Mouse (Mus musculus): Measurements from ENCODE around the gene Sipa1l3. TPM values are rescaled to one million over a fixed set of nuclear protein-coding genes. Genes with fewer than 3 reads are reported as not detected.
A peak's percentile ranks its signal among the peaks of the same experiment; 100 is the strongest.

Gene Sipa1l3
- polyA plus RNA-seq, 1 experiment = 29.4 TPM

- peak overlapping the region; percentile 77 for H3K4me3 ChIP-seq (ENCODE audit: low read depth, low read length)
- H3K9ac ChIP-seq (ENCODE audit: low read depth, poor library complexity, severe bottlenecking) = peak overlapping the region; percentile 61
- no peak overlapping the region for H3K27ac ChIP-seq (ENCODE audit: insufficient read depth, low read length)
- no peaks in the 10 kb centered on the region for H3K27me3 ChIP-seq (ENCODE audit: control insufficient read depth, insufficient read depth, low read length, poor library complexity, severe bottlenecking)
- H3K36me3 ChIP-seq (ENCODE audit: control insufficient read depth, insufficient read depth, low read length, poor library complexity, severe bottlenecking) = no peaks in the 10 kb centered on the region
- H3K9me3 ChIP-seq (replicated peaks; ENCODE audit: control insufficient read depth, insufficient read depth, low read length, poor library complexity, severe bottlenecking) = no peaks in the 10 kb centered on the region
- H3K4me1 ChIP-seq (ENCODE audit: control insufficient read depth, insufficient read depth, low read length) = peaks cover 17% of the 10 kb centered on the region
- TF ChIP-seq EP300 (IDR thresholded peaks at IDR 0.05; ENCODE audit: insufficient read depth, low read depth, low read length) (no peak), POLR2A (IDR thresholded peaks at IDR 0.05; ENCODE audit: insufficient read depth, low read length) (no peak), CTCF (IDR thresholded peaks at IDR 0.05; ENCODE audit: low read depth, low read length) (no peak)
Observed at GRCm38 (mm10) chr7:29289856-29290255, 228.6 kb downstream of the Sipa1l3 start.

GRCm38 (mm10) chr7:29288942-29289638 is 229.4 kb downstream of the Sipa1l3 start, which contains the start of gene Ppp1r14a:
TSS of gene Ppp1r14a (plus strand) at chr7:29289308.
- Histone ChIP-seq H3K9ac (ENCODE audit: low read depth, poor library complexity, severe bottlenecking) (peak within 1 kb of the TSS; percentile 61), H3K36me3 (ENCODE audit: control insufficient read depth, insufficient read depth, low read length, poor library complexity, severe bottlenecking) (no peaks in the 10 kb centered on the region), H3K4me1 (ENCODE audit: control insufficient read depth, insufficient read depth, low read length) (peaks cover 13% of the 10 kb centered on the region), H3K27me3 (ENCODE audit: control insufficient read depth, insufficient read depth, low read length, poor library complexity, severe bottlenecking) (no peaks in the 10 kb centered on the region), H3K4me3 (ENCODE audit: low read depth, low read length) (peak within 1 kb of the TSS; percentile 77), H3K27ac (ENCODE audit: insufficient read depth, low read length) (no peak within 1 kb of the TSS), H3K9me3 (replicated peaks; ENCODE audit: control insufficient read depth, insufficient read depth, low read length, poor library complexity, severe bottlenecking) (no peaks in the 10 kb centered on the region)
- TF ChIP-seq EP300 (IDR thresholded peaks at IDR 0.05; ENCODE audit: insufficient read depth, low read depth, low read length) (peak; percentile 32; the same call in 1 of the 2 replicates), POLR2A (IDR thresholded peaks at IDR 0.05; ENCODE audit: insufficient read depth, low read length) (peak; percentile 36), CTCF (IDR thresholded peaks at IDR 0.05; ENCODE audit: low read depth, low read length) (peak; percentile 81)

GRCm38 (mm10) chr7:29288079-29288478 is 230.4 kb downstream of the Sipa1l3 start:
- Histone ChIP-seq H3K4me3 (ENCODE audit: low read depth, low read length) (no peak overlapping the region), H3K9me3 (replicated peaks; ENCODE audit: control insufficient read depth, insufficient read depth, low read length, poor library complexity, severe bottlenecking) (no peaks in the 10 kb centered on the region), H3K4me1 (ENCODE audit: control insufficient read depth, insufficient read depth, low read length) (peaks cover 12% of the 10 kb centered on the region), H3K27me3 (ENCODE audit: control insufficient read depth, insufficient read depth, low read length, poor library complexity, severe bottlenecking) (no peaks in the 10 kb centered on the region), H3K9ac (ENCODE audit: low read depth, poor library complexity, severe bottlenecking) (no peak overlapping the region), H3K36me3 (ENCODE audit: control insufficient read depth, insufficient read depth, low read length, poor library complexity, severe bottlenecking) (no peaks in the 10 kb centered on the region), H3K27ac (ENCODE audit: insufficient read depth, low read length) (0 out of 2 replicates have a peak overlapping the region, but pooled peaks have one; percentile 12)
- TF ChIP-seq EP300 (IDR thresholded peaks at IDR 0.05; ENCODE audit: insufficient read depth, low read depth, low read length) = no peak
- TF ChIP-seq CTCF (IDR thresholded peaks at IDR 0.05; ENCODE audit: low read depth, low read length) = no peak
- no peak for TF ChIP-seq POLR2A (IDR thresholded peaks at IDR 0.05; ENCODE audit: insufficient read depth, low read length)

- H3K27ac ChIP-seq (ENCODE audit: insufficient read depth, low read length) = 0 out of 2 replicates have a peak overlapping the region, but pooled peaks have one; percentile 12
- TF ChIP-seq CTCF (IDR thresholded peaks at IDR 0.05; ENCODE audit: low read depth, low read length) (peak; percentile 30), POLR2A (IDR thresholded peaks at IDR 0.05; ENCODE audit: insufficient read depth, low read length) (no peak)
- no peak overlapping the region for H3K4me3 ChIP-seq (ENCODE audit: low read depth, low read length)
- H3K27me3 ChIP-seq (ENCODE audit: control insufficient read depth, insufficient read depth, low read length, poor library complexity, severe bottlenecking) = no peaks in the 10 kb centered on the region
- H3K4me1 ChIP-seq (ENCODE audit: control insufficient read depth, insufficient read depth, low read length) = peaks cover 10% of the 10 kb centered on the region
- H3K9me3 ChIP-seq (replicated peaks; ENCODE audit: control insufficient read depth, insufficient read depth, low read length, poor library complexity, severe bottlenecking) = no peaks in the 10 kb centered on the region
- H3K9ac ChIP-seq (ENCODE audit: low read depth, poor library complexity, severe bottlenecking) = no peak overlapping the region
- H3K36me3 ChIP-seq (ENCODE audit: control insufficient read depth, insufficient read depth, low read length, poor library complexity, severe bottlenecking) = no peaks in the 10 kb centered on the region
Observed at GRCm38 (mm10) chr7:29287481-29287880, 231.0 kb downstream of the Sipa1l3 start.

- H3K27me3 ChIP-seq (ENCODE audit: control insufficient read depth, insufficient read depth, low read length, poor library complexity, severe bottlenecking) = no peaks in the 10 kb centered on the region
- no peak overlapping the region for H3K9ac ChIP-seq (ENCODE audit: low read depth, poor library complexity, severe bottlenecking)
- no peak overlapping the region for H3K27ac ChIP-seq (ENCODE audit: insufficient read depth, low read length)
- TF ChIP-seq EP300 (IDR thresholded peaks at IDR 0.05; ENCODE audit: insufficient read depth, low read depth, low read length) = no peak
- no peak for TF ChIP-seq POLR2A (IDR thresholded peaks at IDR 0.05; ENCODE audit: insufficient read depth, low read length)
- no peak for TF ChIP-seq CTCF (IDR thresholded peaks at IDR 0.05; ENCODE audit: low read depth, low read length)
- no peaks in the 10 kb centered on the region for H3K36me3 ChIP-seq (ENCODE audit: control insufficient read depth, insufficient read depth, low read length, poor library complexity, severe bottlenecking)
- no peaks in the 10 kb centered on the region for H3K4me1 ChIP-seq (ENCODE audit: control insufficient read depth, insufficient read depth, low read length)
- no peaks in the 10 kb centered on the region for H3K9me3 ChIP-seq (replicated peaks; ENCODE audit: control insufficient read depth, insufficient read depth, low read length, poor library complexity, severe bottlenecking)
- H3K4me3 ChIP-seq (ENCODE audit: low read depth, low read length) = no peak overlapping the region
Observed at GRCm38 (mm10) chr7:29284523-29284922, 233.9 kb downstream of the Sipa1l3 start.

GRCm38 (mm10) chr7:29283876-29284275 is 234.6 kb downstream of the Sipa1l3 start:
- TF ChIP-seq POLR2A (IDR thresholded peaks at IDR 0.05; ENCODE audit: insufficient read depth, low read length) = no peak
- no peak for TF ChIP-seq EP300 (IDR thresholded peaks at IDR 0.05; ENCODE audit: insufficient read depth, low read depth, low read length)
- no peak for TF ChIP-seq CTCF (IDR thresholded peaks at IDR 0.05; ENCODE audit: low read depth, low read length)
- Histone ChIP-seq H3K36me3 (ENCODE audit: control insufficient read depth, insufficient read depth, low read length, poor library complexity, severe bottlenecking) (peaks cover 4% of the 10 kb centered on the region; the same call in 1 of the 2 replicates), H3K9ac (ENCODE audit: low read depth, poor library complexity, severe bottlenecking) (no peak overlapping the region), H3K4me1 (ENCODE audit: control insufficient read depth, insufficient read depth, low read length) (no peaks in the 10 kb centered on the region), H3K27me3 (ENCODE audit: control insufficient read depth, insufficient read depth, low read length, poor library complexity, severe bottlenecking) (no peaks in the 10 kb centered on the region), H3K4me3 (ENCODE audit: low read depth, low read length) (no peak overlapping the region), H3K27ac (ENCODE audit: insufficient read depth, low read length) (no peak overlapping the region), H3K9me3 (replicated peaks; ENCODE audit: control insufficient read depth, insufficient read depth, low read length, poor library complexity, severe bottlenecking) (no peaks in the 10 kb centered on the region)
